Comparison of ENCODE assay signal across 28 mouse cellular contexts in genomic region chr6:53857822-53858221, GRCm38 (mm10). TPM values are rescaled to one million over a fixed set of nuclear protein-coding genes. Genes with fewer than 3 reads are reported as not detected.
DNase-seq lines count a peak whose midpoint lies in the region; ATAC-seq and TF ChIP-seq lines count a peak whose summit lies in the region.
"Had no signal": no experiment of that assay in that cellular context is flagged by ENCODE, and none has a peak within 500 bp of the region (broad histone marks: within the 10 kb centered on the region; RNA-seq: fewer than 3 reads in every experiment).

No protein-coding gene starts in this region.

- no peak overlapping the region for H3K4me3 ChIP-seq in gastrocnemius, adult 2 months
- no peak overlapping the region for H3K4me3 ChIP-seq in limb, embryonic 14.5 days (replicated peaks; ENCODE audit: low read length)
- no peak overlapping the region for H3K4me3 ChIP-seq in limb, embryonic 10.5 days
- no peak overlapping the region for H3K4me3 ChIP-seq in embryonic facial prominence, embryonic 14.5 days (ENCODE audit: low read depth, low read length)
- H3K4me3 ChIP-seq: forebrain, embryonic 13.5 days; heart, embryonic 13.5 days; hindbrain, embryonic 12.5 days; limb, embryonic 12.5 days; liver, embryonic 12.5 days; midbrain, embryonic 12.5 days; neural tube, embryonic 13.5 days had no signal

- H3K36me3 ChIP-seq in limb, embryonic 14.5 days (ENCODE audit: control insufficient read depth, insufficient read depth, low read length): no peaks in the 10 kb centered on the region
- no peaks in the 10 kb centered on the region for H3K36me3 ChIP-seq in limb, embryonic 10.5 days
- H3K36me3 ChIP-seq in embryonic facial prominence, embryonic 14.5 days (ENCODE audit: control insufficient read depth, insufficient read depth, low read length): no peaks in the 10 kb centered on the region
- H3K36me3 ChIP-seq: heart, embryonic 13.5 days; hindbrain, embryonic 12.5 days; limb, embryonic 12.5 days; liver, embryonic 12.5 days; midbrain, embryonic 12.5 days; neural tube, embryonic 13.5 days had no signal

- intact Hi-C loops in gastrocnemius, adult 2 months (cut with DNase I): no loop called here
- intact Hi-C loops in gastrocnemius, postnatal 14 days (cut with DNase I; ENCODE audit: low total_unique reads): no loop called here

- peak; percentile 56 for ATAC-seq in limb, embryonic 14.5 days (ENCODE audit: low FRiP score, low read depth)
- ATAC-seq in embryonic facial prominence, embryonic 14.5 days (ENCODE audit: low read depth): peak; percentile 67
- ATAC-seq: activated CD4-positive, CD25-positive, alpha-beta regulatory T cell, adult 4 months; forebrain, embryonic 13.5 days; intestine, postnatal 0 days; liver, embryonic 12.5 days; liver, postnatal 0 days had no signal

- peaks cover 16% of the 10 kb centered on the region for H3K4me1 ChIP-seq in limb, embryonic 14.5 days (ENCODE audit: control insufficient read depth, insufficient read depth, low read length)
- peaks cover 19% of the 10 kb centered on the region for H3K4me1 ChIP-seq in limb, embryonic 10.5 days
- peaks cover 41% of the 10 kb centered on the region for H3K4me1 ChIP-seq in embryonic facial prominence, embryonic 14.5 days (ENCODE audit: control insufficient read depth, insufficient read depth, low read length)
- H3K4me1 ChIP-seq: heart, embryonic 13.5 days; liver, embryonic 12.5 days; midbrain, embryonic 12.5 days had no signal

- H3K9me3 ChIP-seq in limb, embryonic 14.5 days (ENCODE audit: control insufficient read depth, low read length): no peaks in the 10 kb centered on the region
- no peaks in the 10 kb centered on the region for H3K9me3 ChIP-seq in limb, embryonic 10.5 days (replicated peaks)
- H3K9me3 ChIP-seq in embryonic facial prominence, embryonic 14.5 days (ENCODE audit: control insufficient read depth, low read length): no peaks in the 10 kb centered on the region
- H3K9me3 ChIP-seq: forebrain, embryonic 13.5 days; heart, embryonic 13.5 days; hindbrain, embryonic 12.5 days; limb, embryonic 12.5 days; liver, embryonic 12.5 days; midbrain, embryonic 12.5 days; neural tube, embryonic 13.5 days had no signal

- DNase-seq in gastrocnemius, adult 2 months: no peak
- DNase-seq in gastrocnemius, postnatal 14 days: no peak
- DNase-seq in limb, embryonic 14.5 days (ENCODE audit: low spot score): peak; percentile 69
- DNase-seq in limb, embryonic 10.5 days (ENCODE audit: low spot score): no peak
- peak; percentile 86 for DNase-seq in embryonic facial prominence, embryonic 14.5 days (ENCODE audit: low spot score)
- DNase-seq in retina, postnatal 1 day: peak; percentile 67
- no peak for DNase-seq in adrenal gland, postnatal 36 days
- DNase-seq: adrenal gland, adult 2 months; B cell, adult 2 months; cerebellum, adult 9-11 months; heart, postnatal 14 days; kidney, adult 9 months; kidney, postnatal 10 days; layer of hippocampus, adult 9-11 months; liver, postnatal 0 days; lung, postnatal 36 days; right cerebral cortex, postnatal 14 days; thymus, postnatal 14 days had no signal

- no peak for TF ChIP-seq POLR2A in limb, embryonic 14.5 days (IDR thresholded peaks at IDR 0.05; ENCODE audit: borderline replicate concordance, extremely low read depth, insufficient read depth, insufficient read length)

- H3K9ac ChIP-seq in limb, embryonic 14.5 days (ENCODE audit: low read depth, low read length, severe bottlenecking): no peak overlapping the region
- H3K9ac ChIP-seq in embryonic facial prominence, embryonic 14.5 days (ENCODE audit: low read depth, low read length): no peak overlapping the region
- H3K9ac ChIP-seq: forebrain, embryonic 13.5 days; heart, embryonic 13.5 days; hindbrain, embryonic 12.5 days; limb, embryonic 12.5 days; liver, embryonic 12.5 days; liver, postnatal 0 days; midbrain, embryonic 12.5 days; neural tube, embryonic 13.5 days had no signal

- no peaks in the 10 kb centered on the region for H3K27me3 ChIP-seq in limb, embryonic 14.5 days (ENCODE audit: control insufficient read depth, insufficient read depth, low read length)
- no peaks in the 10 kb centered on the region for H3K27me3 ChIP-seq in limb, embryonic 10.5 days (ENCODE audit: low read depth, poor library complexity, severe bottlenecking)
- H3K27me3 ChIP-seq in embryonic facial prominence, embryonic 14.5 days (replicated peaks; ENCODE audit: control insufficient read depth, insufficient read depth, low read length): no peaks in the 10 kb centered on the region
- H3K27me3 ChIP-seq: forebrain, embryonic 13.5 days; heart, embryonic 13.5 days; hindbrain, embryonic 12.5 days; limb, embryonic 12.5 days; liver, embryonic 12.5 days; midbrain, embryonic 12.5 days; neural tube, embryonic 13.5 days had no signal

- TF ChIP-seq CTCF in gastrocnemius, adult 2 months (IDR thresholded peaks at IDR 0.05): no peak

- H3K27ac ChIP-seq in gastrocnemius, adult 2 months: peak overlapping the region; percentile 57
- no peak overlapping the region for H3K27ac ChIP-seq in limb, embryonic 14.5 days (replicated peaks; ENCODE audit: low read depth, low read length)
- H3K27ac ChIP-seq in limb, embryonic 10.5 days: no peak overlapping the region
- 0 out of 2 replicates have a peak overlapping the region, but pooled peaks have one; percentile 61 for H3K27ac ChIP-seq in embryonic facial prominence, embryonic 14.5 days (replicated peaks; ENCODE audit: low read depth, low read length)
- H3K27ac ChIP-seq: forebrain, embryonic 13.5 days; heart, embryonic 13.5 days; hindbrain, embryonic 12.5 days; limb, embryonic 12.5 days; liver, embryonic 12.5 days; midbrain, embryonic 12.5 days; neural tube, embryonic 13.5 days had no signal

- WGBS in limb, embryonic 14.5 days: 38% methylated on average over 7 of the region's 7 CpGs
- 79% methylated on average over 7 of the region's 7 CpGs for WGBS in limb, embryonic 10.5 days
- WGBS in embryonic facial prominence, embryonic 14.5 days: 23% methylated on average over 7 of the region's 7 CpGs

- H3K4me2 ChIP-seq in limb, embryonic 14.5 days (replicated peaks; ENCODE audit: low read depth, low read length, severe bottlenecking): no peak overlapping the region
- no peak overlapping the region for H3K4me2 ChIP-seq in embryonic facial prominence, embryonic 14.5 days (ENCODE audit: low read depth, low read length)
- H3K4me2 ChIP-seq: forebrain, embryonic 13.5 days; heart, embryonic 13.5 days; hindbrain, embryonic 12.5 days; limb, embryonic 12.5 days; liver, embryonic 12.5 days; midbrain, embryonic 12.5 days; neural tube, embryonic 13.5 days had no signal

RNA-seq across cellular contexts. Expression of gene Tril, which starts 37.2 kb away (rescaled TPM):
- total RNA-seq in gastrocnemius, adult 2 months (2021): 1 to 10 TPM; 1.3 to 2.2 TPM
- total RNA-seq in gastrocnemius, postnatal 14 days (2021): 10 to 100 TPM; 10.8 to 12.3 TPM
- polyA plus RNA-seq in limb, embryonic 14.5 days (2012; rRNA removed): 68.1 and 102 TPM in 2 replicates
- polyA plus RNA-seq in limb, embryonic 14.5 days (2014; fragmentation: Nextera tagmentation; extraction: Ambion mirVana): 70.0 and 90.7 TPM in 2 replicates
- 86.9 and 97.3 TPM in 2 replicates for polyA plus RNA-seq in limb, embryonic 10.5 days (2016; fragmentation: Nextera tagmentation; extraction: Ambion mirVana)
- polyA plus RNA-seq in embryonic facial prominence, embryonic 14.5 days (2014; fragmentation: Nextera tagmentation; extraction: Ambion mirVana): 27.0 and 35.9 TPM in 2 replicates
- 1 to 10 TPM; 6.8 to 7.9 TPM for total RNA-seq in adrenal gland, postnatal 36 days (2021)
- total RNA-seq: megakaryocyte, adult 5-6 weeks had no signal
- polyA plus RNA-seq: activated CD4-positive, CD25-positive, alpha-beta regulatory T cell, adult 4 months had no signal

Comparison
In these comparisons a context has a peak if more than half of its experiments do, and no peak if none do; other contexts are left out.
1. DNase-seq: peak in limb, embryonic 14.5 days (single experiment), embryonic facial prominence, embryonic 14.5 days (single experiment) and retina, postnatal 1 day (single experiment); none in gastrocnemius, adult 2 months (single experiment), gastrocnemius, postnatal 14 days (single experiment), limb, embryonic 10.5 days (single experiment) and adrenal gland, postnatal 36 days (0 of 2).
2. H3K27ac ChIP-seq: peak in gastrocnemius, adult 2 months (single experiment) and embryonic facial prominence, embryonic 14.5 days (single experiment); none in limb, embryonic 14.5 days (single experiment) and limb, embryonic 10.5 days (single experiment).